Mouse (Mus musculus) gastrocnemius, postnatal 4 days (tissue): ENCODE results near the gene Ptgs1. TPM values are rescaled to one million over a fixed set of nuclear protein-coding genes. Genes with fewer than 3 reads are reported as not detected.
"Not testable (repeated sequence)": the region's sequence is repeated elsewhere in the genome, so short reads cannot be mapped to it uniquely, and the experiment has no call there.

ENCODE experiments used
- DNase-seq, 2 experiments: peaks; one replicate each; pipeline ENCODE4 v3.0.0; 2021 to 2022; ENCODE audit warnings: low spot score in 2 of 2, mixed read lengths in 2 of 2
- long read RNA-seq, 2 experiments: library from polyadenylated mRNA; stranded (forward); transcript quantifications; one replicate each; pipeline ENCODE4 v2.0.0; 2021
- total RNA-seq, 2 experiments: library from RNA; stranded (reverse); gene quantifications; 2 replicates each; pipeline ENCODE4 v1.2.3; 2021

Gene Ptgs1
- 1 to 10 TPM; 5.7 to 6.7 TPM for total RNA-seq
- long read RNA-seq, experiment 1, transcript Ptgs1-201 (11 exons, 2,867 nt), result major isoform, 7 of 11 reads
- long read RNA-seq, experiment 1, partial matches to known transcripts, result 3 of 11 reads
- long read RNA-seq, experiment 1, other reads (novel, unspliced or antisense), result 1 of 11 reads
- long read RNA-seq, experiment 2, transcript Ptgs1-201 (11 exons, 2,867 nt), result major isoform, 8 of 11 reads
- long read RNA-seq, experiment 2, partial matches to known transcripts, result 1 of 11 reads
- long read RNA-seq, experiment 2, other reads (novel, unspliced or antisense), result 2 of 11 reads

- DNase-seq, result peak in 1 of 2 experiments; percentile 42
Measured at GRCm38 (mm10) chr2:36230366-36230765, at the start of gene Ptgs1. Gene Ptgs1, plus strand, starts transcription at chr2:36230426.

DNA sequence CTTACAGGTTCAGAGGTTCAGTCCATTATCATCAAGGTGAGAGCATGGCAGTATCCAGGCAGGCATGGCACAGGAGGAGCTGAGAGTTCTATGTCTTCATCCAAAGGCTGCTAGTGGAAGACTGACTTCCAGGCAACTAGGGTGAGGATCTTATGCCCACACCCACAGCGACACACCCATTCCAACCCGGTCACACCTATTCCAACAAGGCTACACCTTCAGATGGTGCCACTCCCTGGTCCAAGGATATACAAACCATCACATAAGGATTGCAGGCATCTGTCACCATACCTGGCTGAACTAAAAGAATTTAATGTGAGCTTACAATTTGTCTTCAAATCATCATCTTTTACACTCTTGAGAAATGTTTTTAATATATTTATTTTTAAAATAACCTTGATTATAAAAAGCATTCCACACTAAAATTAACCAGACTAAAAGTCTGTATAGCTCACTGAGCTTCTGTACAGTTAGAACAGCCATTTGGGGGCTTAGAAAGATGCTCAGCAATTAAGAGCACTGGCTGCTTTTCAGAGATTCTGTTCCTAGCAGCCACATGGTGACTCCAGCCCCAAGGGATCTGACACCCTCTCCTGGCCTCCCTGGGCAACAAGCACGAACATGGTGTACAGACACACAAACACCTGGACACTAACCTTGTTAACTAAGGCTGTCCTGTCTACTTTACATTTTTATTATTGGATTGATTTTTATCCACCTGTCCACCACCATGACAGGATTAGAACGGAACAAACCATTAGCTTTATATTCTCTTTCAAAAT is 48.4 kb upstream of the Ptgs1 start:
- DNase-seq, result not testable (repeated sequence)

DNA sequence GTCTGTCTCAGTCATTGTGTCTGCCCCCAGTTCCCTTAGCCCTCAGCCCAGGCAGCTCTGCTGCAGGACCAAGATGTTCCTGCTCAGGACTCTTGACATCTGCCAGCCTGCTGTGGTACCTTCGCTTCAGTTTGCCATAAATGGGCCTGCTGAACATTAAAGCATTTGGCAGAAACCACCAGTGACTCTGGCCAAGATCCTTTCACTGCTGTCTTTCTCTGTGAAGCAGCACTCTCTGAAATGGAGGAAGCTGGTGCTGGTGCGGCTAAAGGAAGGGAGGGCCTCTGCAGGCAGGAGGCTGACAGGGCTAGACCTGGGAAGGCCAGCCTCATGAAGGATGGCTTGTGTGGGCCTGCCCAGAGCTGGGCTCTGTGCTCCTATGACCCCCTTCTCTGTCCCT is 46.9 kb upstream of the Ptgs1 start:
- DNase-seq, result no peak

DNA sequence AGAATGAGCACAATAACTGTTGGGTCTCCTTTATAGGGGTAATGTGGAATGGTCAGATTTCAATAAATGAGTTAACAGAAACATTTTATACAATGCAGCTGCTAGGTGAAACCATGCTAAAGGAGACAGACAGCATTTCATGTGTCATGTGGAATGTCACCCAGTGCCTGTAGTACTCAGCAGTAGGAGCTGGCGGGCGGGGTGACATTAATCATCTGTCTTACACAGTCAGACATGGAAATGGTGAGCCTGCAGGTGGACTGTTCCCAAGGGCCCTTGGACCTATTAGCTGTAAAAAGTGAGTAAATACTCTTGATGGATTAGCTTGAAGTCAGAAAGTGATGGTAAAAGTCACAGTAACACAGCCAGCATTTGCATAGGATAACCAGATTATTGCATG is 46.0 kb upstream of the Ptgs1 start:
- DNase-seq, result no peak

DNA sequence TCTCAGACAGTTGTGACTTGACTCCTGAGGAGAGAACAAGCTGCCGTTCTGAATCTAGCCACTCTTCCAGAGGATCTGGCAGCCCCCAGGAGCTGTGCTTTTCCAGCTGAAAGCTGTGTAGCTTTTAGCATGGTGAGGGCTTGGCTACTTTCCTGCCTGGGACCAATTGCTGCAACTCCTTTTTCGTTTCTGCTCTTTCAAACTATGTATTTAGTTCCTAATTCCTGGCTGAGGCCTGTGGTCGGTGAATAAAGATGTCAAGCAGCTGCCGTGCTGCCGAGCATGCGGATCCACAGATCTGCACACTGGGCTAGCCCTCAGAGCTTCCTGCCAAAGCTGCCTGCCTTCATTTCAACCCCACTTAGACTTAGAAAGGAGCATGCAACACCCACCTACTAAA is 45.4 kb upstream of the Ptgs1 start:
- DNase-seq, result no peak

DNA sequence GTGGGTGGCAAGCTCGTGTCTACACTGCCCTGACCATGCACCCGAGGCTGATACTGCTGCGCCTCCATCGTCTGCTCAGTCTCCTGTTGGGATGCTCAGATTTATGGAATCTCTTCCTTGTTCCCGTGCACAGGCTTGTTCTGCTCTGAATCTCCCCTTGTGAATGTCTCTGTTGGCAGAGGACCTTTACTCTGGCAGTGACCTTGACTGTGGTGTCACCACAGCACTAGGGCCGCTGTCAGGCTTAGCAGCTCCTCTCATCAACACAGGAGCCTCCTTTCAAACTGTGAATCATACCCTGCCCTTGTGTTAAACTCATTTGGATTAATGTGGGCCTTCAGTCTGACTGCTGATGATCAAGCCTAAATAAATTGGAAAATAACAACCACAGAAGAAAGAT is 41.0 kb upstream of the Ptgs1 start:
- DNase-seq, result not testable (repeated sequence)

- DNase-seq, result no peak
Measured at GRCm38 (mm10) chr2:36191098-36191941, 38.9 kb upstream of the Ptgs1 start.

DNA sequence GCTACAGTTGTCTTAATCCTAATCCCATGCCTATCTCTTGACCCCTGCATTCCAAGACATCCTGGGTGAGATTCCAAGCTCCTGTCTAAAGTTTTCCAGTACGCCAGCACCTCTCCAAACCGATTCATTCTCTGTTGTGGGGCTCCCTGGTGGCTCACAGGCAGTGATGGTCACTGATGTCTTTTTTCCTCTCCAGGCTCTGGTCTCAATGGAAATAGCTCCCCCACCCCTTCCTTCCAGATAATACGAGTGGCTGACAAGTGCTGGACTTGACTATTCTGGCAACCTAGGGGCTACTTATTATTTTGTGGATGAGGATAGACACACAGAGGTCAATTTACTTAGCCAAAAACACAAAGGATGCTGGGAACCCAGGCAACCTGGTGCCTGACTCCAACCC is 33.2 kb upstream of the Ptgs1 start:
- DNase-seq, result no peak

DNA sequence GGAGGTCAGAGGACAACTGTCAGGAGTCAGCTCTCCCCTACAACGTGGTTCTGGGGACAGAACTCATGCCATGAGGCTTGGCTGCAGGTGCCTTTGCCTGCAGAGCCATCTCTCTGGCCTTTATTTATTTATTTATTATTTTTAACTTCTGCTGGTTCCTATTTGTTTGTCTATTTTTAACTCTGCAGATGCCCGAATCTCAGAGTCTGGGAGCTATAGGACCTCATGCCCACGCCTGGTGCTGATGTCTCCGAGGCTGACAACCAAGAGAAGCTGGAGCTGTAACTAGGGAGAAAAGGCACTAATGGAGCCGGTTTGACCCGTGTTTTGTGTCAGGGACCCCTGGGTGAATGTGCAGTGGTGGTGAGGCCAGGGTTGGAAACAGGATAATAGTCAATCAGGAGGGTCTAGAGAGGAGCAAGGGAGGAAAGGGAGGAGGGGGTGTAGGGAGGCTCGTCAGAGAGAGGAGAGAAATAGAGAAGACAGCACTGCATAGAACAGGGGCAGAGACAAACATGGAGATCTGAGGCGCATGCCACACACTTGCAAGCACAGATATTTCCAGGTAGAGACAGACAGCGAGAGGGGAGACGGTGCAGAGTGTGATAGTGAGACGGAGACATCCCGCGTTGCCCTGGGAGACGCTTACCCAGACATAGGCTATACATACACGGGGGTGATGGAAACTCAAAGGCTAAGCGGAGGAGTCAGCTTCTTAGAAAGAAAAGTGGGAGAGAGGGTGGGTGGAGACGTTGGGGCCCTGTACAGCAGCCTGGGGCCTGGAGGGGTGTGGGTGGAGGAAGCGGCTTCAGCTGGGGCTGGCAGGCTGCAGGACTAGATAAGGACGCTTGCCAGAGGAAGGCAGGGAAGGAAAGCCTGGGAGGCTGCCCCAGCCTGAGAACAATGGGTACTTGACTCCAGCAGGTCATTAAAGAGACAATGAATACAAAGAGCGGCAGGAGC is 32.0 kb upstream of the Ptgs1 start:
- no peak for DNase-seq

DNA sequence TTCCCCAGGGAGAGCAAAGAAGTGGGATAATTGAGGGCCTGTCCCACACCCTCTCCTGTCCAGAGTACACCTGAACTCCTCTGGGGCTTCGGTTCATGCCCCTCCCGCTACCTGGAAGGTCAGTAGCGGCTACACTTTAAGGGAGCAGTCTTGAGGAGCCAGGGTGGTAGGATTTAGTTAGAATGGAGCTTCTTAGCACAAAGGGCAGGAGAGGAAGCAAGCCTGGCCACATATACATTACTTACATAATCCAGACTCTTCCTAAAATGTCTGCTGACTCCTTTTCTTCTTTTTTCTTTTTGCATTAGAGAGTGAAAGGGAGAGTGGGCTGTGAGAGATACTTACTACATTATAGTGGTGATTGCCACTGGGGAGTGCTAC is 31.4 kb upstream of the Ptgs1 start:
- no peak for DNase-seq

- DNase-seq, result no peak
Measured at GRCm38 (mm10) chr2:36200813-36201212, 29.4 kb upstream of the Ptgs1 start.

GRCm38 (mm10) chr2:36201756-36202610 is 28.2 kb upstream of the Ptgs1 start:
- no peak for DNase-seq

- DNase-seq, result no peak
Measured at GRCm38 (mm10) chr2:36202611-36202880, 27.7 kb upstream of the Ptgs1 start.

DNA sequence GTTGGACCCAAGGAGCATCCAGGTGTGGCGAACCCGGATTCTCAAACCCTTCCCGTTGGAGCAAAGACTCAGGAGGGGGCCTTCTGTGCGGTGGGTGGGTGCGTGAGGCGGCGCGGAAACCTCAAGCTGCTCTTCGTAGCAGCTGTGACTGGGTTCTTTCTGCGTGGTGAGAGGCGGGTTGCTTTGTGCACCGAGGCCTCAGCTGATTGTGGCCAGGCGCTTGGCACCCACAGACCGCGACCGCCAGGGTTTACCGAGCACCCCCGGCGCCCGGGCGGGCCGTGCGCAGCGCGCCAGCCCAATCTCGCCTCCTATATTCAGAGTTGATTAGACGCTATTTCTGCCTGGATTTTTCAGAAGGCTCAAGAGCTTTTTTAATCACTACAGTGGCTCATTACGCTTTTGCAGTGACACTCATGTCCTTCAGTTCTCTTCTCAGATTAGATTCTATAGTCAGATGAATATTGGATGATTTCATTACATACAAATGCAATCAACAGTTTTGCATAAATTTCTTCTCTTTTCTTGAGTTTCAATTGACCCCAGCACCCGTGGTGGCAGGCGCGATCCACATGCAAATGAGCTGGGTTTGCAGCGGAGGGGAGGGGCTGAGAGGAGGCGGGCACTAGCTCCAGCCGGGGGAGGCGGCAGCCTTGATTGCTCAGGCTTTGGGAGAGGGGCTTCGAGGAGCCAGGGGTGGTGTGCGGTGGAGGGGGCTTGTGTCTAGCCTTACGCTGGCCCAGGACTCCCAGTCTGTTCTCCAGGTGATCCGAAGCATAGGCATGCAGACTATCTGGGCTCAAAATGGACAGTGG is 27.0 kb upstream of the Ptgs1 start:
- DNase-seq, result no peak

DNA sequence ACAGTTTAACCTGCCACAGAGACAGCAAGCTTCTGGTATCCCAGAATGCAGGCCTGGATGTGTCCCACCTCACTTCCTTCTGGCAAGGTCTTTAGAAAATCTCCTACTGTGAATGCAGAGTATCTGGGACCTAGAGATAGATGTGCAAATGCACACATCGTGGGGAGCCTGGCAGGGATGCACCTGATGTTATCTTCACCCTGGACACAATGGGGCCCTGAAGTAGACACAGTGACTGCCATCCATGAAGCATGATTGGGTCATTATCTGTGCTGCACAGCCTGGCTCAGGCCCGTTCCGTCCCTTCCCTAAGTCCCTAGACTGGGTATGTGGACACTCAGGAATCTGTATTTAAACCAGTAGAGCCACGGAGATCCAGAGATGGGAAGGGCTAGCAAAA is 25.6 kb upstream of the Ptgs1 start:
- DNase-seq, result no peak

DNA sequence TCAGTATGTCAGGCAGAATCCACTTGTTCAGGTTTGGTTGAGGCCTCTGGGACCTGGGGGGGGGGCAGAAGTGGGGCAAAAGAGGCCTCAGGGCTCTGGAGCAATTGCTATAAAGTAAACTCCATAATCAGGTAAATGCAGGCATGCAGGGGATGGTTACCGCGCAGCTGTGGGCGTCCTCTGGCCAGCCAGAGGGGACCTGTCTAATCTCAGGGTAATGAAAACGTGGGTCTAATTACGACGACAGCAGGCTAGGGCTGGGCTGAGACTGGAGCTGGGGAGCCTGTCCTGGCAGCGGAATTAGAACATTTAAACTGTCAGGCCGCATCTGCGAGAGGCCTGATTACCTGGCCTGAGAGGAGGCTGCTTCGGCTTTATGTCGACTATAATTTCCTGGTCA is 23.2 kb upstream of the Ptgs1 start:
- no peak for DNase-seq

- no peak for DNase-seq
Measured at GRCm38 (mm10) chr2:36210796-36211195, 19.4 kb upstream of the Ptgs1 start.

DNA sequence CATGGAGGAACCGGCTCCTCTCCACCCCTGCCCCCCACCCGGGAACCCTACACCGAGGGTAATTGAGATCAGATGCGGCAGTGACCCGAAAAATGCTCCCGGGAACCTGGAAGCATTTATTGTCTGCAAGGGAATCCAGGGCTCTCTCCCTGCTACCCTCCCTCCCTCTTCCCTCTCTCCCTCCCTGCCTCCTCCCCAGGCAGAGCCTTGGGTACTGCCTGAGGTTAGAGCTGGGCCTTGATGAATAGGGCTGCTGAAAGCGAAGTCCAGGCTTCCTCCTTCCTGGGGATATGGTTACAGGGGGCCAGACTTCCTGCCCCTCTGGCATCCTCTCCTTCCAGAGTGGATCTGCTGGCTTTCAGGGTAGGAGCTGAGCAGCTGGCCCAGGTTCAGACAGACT is 18.4 kb upstream of the Ptgs1 start:
- DNase-seq, result no peak

- DNase-seq, result no peak
Measured at GRCm38 (mm10) chr2:36213108-36213507, 17.1 kb upstream of the Ptgs1 start.
